Mouse (Mus musculus) WW6 (cell line): Measurements from ENCODE around the gene Gm10147.
"Not testable (repeated sequence)": the region's sequence is repeated elsewhere in the genome, so short reads cannot be mapped to it uniquely, and the experiment has no call there.

Experiments
- DNase-seq: peaks from one replicate; pipeline ENCODE4 v3.0.0-alpha.2; 2013; ENCODE audit warnings: low read depth, low spot score

Gm10147 gene

GRCm38 (mm10) chrX:28607742-28608141 is at the start of gene Gm10147:
Gene Gm10147, minus strand, starts transcription at chrX:28607842.
- not testable (repeated sequence) for DNase-seq
